Mouse (Mus musculus) induced T-regulatory cell, adult 2 months (primary cell): Measurements from ENCODE around the gene 4930516K23Rik.

Experiments
- DNase-seq: peaks from one replicate; pipeline ENCODE4 v3.0.0-alpha.2; 2012; ENCODE audit warnings: low read depth

4930516K23Rik gene

DNA sequence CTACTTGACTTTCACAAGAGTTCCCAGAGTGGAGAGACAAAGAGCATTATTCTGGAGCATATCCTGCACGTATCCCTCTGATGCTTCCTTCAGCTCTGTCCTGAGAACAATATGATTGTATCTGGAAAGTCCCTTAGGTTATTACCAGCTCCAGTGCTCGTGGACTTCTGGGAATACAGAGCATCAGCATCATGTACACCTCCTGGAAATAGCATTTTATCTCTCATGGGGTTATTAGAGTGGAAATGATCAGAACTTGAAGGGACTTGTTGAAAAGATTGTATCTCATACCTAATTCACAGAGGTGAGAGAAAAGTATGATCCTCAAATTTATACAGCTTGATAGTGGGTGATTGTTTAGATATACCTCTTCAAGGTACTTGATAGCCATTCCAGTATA, at the start of gene 4930516K23Rik:
Gene 4930516K23Rik (minus strand): TSS at position 101 of the 400 bp plus-strand sequence.
- DNase-seq = no peak

- no peak for DNase-seq
Measured at GRCm38 (mm10) chr7:104104757-104104972, 43.4 kb upstream of the 4930516K23Rik start, which contains the start of gene Olfr646. Olfr646 (plus strand) TSS chr7:104104873.

DNA sequence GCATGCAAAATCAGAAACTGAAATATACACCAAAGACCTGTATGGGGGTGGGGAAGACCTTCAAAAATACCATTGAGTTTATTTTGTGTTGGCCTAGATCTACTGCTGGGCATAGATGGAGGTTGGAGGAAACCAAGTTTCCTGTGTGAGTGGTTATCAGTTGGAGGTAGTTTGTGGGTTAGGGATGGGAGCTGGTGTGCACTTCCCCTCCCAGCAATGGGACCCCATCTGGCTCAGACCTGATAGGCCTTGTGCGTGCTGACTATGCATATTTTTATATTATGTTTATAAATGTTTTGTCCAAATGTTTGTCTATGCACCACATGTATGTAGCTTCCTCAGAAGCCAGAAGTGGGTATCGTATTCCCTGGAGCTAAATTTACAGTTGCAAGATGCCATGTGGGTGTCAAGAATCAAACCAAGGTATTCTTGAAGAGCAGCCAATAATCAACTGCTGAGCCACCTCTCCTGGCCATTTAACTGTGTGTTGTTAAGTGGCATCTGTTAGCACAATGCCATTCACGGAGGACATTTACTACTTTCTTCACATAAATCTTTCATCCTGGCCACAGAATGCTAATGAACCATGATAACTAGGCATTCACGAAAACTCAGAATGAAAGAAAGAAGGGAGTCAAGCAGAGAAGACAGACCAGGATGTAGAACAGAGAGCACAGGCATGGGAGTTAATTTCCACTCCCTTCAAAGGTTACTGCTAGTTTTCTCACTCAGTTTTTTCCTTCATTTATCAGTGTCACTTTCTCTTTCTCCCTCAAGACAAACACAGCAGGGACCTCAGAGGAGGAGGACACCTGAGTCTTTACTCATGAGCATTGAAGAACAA, 42.9 kb upstream of the 4930516K23Rik start:
- DNase-seq = no peak

DNA sequence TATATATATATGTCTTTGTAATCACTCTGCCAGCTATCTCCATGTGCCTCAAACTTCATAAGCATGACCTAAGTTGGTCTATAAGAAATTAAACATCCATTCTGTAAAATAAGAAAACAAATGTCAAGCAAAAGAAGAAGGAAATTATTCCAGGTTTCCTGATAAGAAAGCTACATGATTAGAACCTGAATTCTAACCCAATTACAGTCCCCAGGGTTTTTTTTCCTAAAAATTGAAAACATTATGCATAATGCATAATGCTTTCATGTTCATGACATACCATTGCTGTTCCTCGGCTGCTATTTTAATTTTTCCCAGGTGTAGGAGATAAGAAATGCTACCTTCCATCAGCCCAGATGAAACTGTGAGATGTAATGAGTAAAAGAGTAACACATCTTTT, 24.1 kb upstream of the 4930516K23Rik start, which contains the start of gene Olfr645:
Gene Olfr645 (minus strand): TSS at position 101 of the 400 bp plus-strand sequence.
- DNase-seq = no peak

DNA sequence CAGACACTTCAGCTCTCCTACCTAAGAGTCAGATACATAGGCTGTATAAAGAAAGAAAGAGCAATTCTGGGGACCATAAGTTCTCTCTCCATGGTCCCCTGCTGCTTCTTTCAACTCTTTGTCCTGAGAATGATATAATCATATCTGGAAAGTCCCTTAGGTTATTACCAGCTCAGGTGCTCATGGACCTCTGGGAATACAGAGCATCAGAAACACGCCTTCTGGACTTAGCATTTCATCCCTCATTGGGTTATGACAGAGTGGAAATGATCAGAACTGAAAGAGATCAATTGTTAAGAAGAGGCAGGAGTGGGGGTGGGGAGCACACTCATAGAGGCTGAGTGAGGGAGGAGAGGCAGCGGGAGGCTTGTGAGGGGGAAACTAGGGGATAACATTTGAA, 10.5 kb upstream of the 4930516K23Rik start, which contains the start of gene Olfr644:
Gene Olfr644 (minus strand): TSS at position 101 of the 400 bp plus-strand sequence.
- DNase-seq = no peak

- DNase-seq = no peak
Measured at GRCm38 (mm10) chr7:104059215-104059614, 2.0 kb downstream of the 4930516K23Rik start.

DNA sequence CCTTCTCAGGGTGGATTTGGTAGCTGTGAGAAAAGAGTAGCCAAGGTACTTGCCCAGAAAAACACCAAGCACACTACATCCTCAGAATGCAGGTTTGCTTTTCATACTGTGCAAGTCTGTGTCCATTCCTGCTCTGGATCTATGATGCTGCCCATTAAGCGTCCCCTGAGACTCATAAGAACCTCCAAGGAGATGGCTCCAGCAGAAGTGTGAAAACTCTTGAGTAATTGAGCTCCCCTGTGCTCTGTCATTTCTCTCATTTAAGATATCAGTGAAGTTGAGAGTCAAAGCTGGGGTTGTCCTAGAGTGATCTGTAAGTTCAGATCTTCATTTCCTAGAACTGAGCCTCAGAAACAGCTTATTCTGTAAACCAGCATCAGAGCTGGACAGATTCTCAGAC, 8.7 kb downstream of the 4930516K23Rik start, which contains the start of gene Olfr642:
Gene Olfr642 (minus strand): TSS at position 101 of the 400 bp plus-strand sequence.
- no peak for DNase-seq

DNA sequence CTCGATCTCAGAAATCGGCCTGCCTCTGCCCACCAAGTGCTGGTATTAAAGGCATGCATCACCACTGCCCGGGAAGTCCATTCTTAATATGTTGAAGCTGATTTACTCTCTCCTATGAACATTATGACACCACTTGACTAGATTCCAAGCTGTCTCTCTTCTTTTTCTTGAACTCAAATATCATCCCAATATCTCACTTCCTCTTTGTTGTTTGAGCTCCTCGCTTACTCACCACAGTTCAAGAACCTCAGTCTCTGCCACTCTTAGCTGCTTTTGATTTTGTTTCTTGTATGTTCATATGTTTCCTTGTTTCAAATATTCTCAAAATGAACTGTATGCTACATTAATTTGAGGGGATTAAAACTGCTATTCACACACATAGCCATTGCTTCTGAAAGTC, 10.5 kb downstream of the 4930516K23Rik start:
- DNase-seq = no peak

DNA sequence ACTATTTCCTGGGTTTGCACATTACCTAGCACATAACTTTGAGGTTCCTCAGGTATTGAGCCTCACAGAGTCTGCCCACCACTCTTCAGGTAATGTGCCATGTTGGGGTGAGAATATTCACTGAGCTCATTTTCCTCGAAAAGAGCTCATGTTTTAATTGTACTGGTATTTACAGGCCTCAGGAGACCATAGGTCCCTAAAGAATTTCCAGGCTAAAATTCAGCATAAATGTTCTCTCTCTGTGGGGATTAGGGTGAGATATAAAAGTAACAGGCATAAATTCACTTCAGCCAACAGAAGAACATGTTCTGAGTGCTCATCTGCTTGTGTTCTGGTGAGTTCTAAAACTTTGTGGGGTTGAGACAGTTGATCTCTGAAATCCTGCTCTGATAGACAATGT, 26.1 kb downstream of the 4930516K23Rik start, which contains the start of gene Olfr641:
Gene Olfr641 (plus strand): TSS at position 301 of the 400 bp plus-strand sequence.
- no peak for DNase-seq

DNA sequence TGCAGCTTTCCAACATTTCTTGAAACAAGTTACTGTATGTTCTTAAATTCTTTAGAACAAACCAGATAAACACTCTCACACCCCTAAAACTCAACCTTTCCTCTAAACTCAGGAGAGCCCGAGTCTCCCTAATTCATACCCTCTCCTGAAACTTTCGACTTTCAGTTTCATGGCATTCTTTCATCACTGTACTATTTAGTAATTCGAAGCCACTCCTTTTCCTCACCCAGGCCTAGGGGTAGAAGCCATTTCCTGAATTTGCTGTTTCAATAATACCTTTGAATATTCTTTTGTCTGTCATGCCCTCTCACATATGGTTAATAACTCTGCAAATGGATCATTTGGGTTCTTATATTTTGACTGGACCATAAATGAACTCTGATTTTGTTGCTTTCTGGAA, 34.3 kb downstream of the 4930516K23Rik start:
- no peak for DNase-seq

DNA sequence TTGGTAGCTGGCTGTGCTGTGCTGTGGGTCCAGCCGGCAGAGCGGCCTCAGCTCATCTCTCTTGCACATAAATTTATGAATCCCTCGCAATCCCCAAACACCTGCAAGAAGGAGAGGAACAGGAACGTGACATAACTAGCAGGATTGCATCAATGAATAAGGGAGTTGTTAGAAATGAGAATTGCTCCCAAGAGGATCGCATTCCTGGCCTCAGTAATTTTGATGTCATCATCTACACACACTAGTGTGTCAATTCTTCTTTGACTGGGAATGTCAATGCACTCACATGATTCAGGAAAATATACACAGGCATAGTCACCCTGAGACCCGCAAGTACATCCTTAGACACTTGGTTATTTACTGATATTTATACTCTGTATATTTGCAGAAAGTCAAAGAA, 35.8 kb downstream of the 4930516K23Rik start, which contains the start of gene Olfr640:
Gene Olfr640 (minus strand): TSS at position 101 of the 400 bp plus-strand sequence.
- DNase-seq = no peak

DNA sequence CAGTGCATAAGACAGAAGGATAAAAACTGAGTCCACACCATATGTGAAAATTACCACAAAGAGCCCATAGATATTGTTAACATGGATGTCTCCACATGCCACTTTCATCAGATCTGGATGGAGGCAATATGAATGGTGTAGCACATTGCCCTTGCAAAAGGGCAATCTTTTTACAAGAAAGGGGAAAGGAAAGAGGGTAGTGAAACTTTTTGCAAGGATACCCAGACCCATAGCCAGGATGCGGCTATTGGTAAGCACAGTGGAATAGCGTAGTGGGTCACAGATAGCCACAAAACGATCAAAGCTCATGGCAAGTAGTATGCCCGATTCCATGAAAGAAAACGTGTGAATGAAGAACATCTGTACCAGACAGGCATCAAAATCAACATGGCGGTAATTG, 39.6 kb downstream of the 4930516K23Rik start:
- no peak for DNase-seq

DNA sequence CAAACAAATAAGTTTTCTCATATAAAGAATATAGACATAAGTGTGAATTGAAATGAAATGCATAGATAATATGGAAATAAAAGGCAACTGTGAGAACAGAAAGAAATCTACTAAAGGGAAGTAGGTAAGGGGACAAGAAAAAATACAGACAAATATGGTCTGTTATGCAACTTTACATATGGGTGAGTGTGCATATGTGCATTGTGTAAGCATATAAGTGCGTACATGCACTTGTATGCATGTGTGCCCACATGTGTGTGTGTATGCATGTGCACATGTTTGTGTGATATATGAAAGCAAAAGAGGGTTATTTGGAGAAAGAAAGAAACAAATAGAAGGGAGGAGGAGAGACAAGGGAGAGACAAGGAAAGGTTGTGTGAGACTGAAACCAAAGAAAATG, 42.3 kb downstream of the 4930516K23Rik start:
- no peak for DNase-seq

- no peak for DNase-seq
Measured at GRCm38 (mm10) chr7:104017203-104017602, 44.0 kb downstream of the 4930516K23Rik start, which contains the start of gene Olfr639. Olfr639 (minus strand) TSS chr7:104017303.
